Mouse (Mus musculus): Measurements from ENCODE around the gene 8030411F24Rik.
"Not testable (repeated sequence)": the region's sequence is repeated elsewhere in the genome, so short reads cannot be mapped to it uniquely, and the experiment has no call there.

8030411F24Rik gene

GRCm38 (mm10) chr2:148781709-148782108 is at the start of gene 8030411F24Rik:
8030411F24Rik (plus strand) TSS chr2:148782009.
- DNase-seq = no peak

DNA sequence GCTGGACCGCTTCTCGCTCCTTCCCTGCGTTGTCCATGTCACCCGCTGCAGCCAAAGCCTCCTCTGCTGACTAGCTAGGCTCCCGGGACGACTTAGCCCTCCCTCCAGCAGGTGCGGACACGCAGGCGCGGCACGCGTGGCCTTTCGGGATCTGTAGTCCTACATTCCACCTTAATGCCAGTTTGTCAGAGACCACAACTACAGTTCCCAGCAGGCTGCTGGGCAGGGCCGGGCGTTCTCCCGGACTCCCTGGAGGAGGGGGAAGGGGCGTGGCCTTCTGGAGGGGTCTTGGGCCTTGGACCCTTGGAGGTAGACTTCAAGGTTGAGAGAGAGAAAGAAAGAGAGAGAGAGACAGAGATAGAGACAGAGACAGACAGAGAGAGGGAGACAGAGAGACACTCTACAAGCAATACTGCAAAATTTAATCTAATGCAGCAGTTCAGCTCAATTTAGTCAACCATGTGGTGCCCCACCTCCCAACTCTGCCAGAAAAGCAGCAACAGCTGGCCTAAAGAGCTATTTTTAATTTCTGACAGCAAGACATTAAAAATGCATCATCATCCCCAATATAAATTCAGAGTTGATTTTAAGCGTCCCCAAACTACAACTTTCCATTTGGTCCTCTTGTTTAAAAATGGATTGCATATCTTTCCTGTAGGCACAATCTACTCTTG is 49.3 kb upstream of the 8030411F24Rik start, which contains the start of gene Napb:
Napb (minus strand) TSS at position 141 of the 674 bp plus-strand sequence.
- DNase-seq = peak; percentile 96

DNA sequence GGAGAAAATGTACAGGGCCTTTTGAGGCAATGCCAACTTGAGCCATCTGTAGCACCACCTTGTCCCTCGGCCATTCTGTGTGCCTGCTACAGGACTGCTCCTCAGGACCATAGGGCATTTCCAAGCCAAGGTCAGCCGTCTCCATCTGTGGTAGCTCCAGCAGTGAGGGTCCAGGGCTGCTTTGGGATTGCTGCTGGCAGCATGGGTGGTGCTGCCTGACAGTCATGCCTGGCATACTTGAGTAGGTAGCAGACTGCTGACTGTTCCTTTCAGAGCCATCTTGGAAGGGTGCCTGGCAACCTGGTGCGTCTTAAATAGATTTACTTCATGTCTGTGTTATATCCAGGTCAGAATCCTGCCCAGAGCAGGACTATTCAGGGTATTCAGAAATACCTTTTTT is 38.8 kb upstream of the 8030411F24Rik start:
- DNase-seq = no peak

GRCm38 (mm10) chr2:148743846-148744407 is 37.9 kb upstream of the 8030411F24Rik start:
- no peak for DNase-seq

DNA sequence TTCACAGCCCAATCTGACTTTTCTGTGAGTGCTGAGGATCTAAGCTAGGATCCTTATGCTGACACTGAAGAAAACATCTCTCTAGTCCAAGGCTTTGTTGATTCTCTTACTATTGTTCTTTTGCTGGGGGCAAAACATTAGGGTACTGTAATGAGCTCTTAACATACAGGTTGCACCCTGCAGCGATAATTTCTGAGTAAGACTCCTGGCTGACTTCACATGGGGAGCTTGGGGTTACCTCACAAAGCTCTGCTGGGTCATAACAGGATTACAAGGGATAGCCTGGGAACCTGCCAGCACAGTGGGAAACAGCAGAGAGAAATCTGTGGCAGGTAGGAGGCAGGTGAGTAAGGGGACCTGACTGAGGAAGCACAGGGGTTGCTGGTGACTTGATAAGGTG is 31.8 kb upstream of the 8030411F24Rik start, which contains the start of gene Cstl1:
Cstl1 (plus strand) TSS at position 301 of the 400 bp plus-strand sequence.
- DNase-seq = no peak

DNA sequence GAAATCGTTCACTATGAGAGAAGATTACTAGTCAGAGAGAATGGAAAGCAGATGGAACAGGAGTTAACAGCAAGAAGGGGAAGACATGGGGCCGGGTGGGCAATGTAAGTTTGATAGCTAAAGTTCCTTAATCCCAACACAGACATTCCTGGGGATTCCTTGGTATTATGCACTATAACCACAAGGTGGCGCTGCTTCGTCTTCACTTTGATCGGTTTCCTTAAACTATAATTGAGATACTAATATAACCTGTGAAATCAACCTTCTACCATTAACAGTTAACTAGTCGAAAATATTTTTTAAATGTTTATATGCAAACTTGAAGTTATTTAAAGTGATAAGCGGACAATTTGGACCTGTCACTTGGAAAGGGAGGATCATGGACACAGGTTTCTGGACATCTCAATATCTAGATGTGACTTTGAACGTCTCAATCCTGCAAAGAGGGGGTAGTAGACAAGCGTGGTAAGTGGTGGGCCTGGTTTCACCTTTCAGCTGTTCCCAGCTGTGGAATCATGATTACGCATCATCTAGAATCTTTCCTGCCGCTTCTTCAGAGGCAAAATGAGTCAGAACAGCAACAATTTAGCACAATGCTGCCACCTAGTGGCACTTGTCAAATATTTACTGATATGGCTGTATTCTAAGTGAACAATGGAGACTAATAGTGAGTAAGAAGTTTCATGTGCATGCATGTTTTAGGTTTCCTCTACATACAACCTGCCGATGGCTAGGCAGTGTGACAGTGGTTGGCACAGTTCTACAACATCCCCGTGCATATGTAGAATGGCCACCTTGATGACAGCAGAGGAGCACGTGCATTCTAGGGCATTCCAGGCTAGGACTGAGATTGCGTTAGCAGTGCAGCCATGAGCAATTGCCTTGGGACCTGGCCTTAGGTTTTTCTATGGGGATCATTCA is 29.7 kb upstream of the 8030411F24Rik start:
- peak; percentile 90 for DNase-seq

GRCm38 (mm10) chr2:148754310-148754846 is 27.4 kb upstream of the 8030411F24Rik start:
- DNase-seq = no peak

DNA sequence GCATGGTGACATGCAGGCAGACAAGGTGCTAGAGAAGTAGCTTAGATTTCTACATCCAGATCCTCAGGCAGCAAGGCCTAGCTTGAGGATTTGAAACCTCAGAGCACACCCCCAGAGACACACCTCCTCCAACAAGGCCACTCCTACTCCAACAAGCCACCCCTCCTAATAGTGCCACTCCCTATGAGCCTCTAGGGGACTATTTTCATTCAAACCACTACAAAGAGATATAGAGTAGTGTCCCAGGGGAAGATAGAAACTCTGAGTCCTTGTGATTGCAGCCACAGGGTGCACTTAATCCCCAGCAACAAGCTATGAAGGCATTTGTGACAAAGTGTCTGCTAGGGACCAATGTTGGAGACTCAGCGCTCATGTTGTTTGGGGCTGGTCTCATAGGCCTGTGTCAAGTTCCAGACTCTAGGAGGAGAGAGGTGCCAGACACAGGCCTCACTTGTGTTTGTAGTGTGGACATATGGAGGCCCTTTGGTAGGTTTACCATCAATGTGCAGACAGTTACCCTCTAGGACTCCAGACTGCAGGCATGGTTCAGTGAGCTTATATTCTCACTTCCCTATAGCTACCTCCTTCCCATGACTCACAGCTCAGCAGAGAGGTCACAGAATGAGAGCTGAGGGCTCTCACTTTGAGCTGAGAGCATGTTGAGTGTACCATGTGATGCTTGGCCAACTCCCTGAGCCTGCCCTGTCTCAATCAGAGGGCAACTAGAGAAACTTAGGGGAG is 18.0 kb upstream of the 8030411F24Rik start:
- DNase-seq = no peak

- not testable (repeated sequence) for DNase-seq
Observed at GRCm38 (mm10) chr2:148771397-148771796, 10.4 kb upstream of the 8030411F24Rik start, which contains the start of gene Cst11. Cst11 (minus strand) TSS chr2:148771497.

- no peak for DNase-seq
Observed at GRCm38 (mm10) chr2:148789142-148789541, 7.3 kb downstream of the 8030411F24Rik start, which contains the start of gene Cst12. Cst12 (plus strand) TSS chr2:148789361.

- DNase-seq = no peak
Observed at GRCm38 (mm10) chr2:148798485-148798884, 16.7 kb downstream of the 8030411F24Rik start, which contains the start of gene Cst8. Cst8 (plus strand) TSS chr2:148798785.

DNA sequence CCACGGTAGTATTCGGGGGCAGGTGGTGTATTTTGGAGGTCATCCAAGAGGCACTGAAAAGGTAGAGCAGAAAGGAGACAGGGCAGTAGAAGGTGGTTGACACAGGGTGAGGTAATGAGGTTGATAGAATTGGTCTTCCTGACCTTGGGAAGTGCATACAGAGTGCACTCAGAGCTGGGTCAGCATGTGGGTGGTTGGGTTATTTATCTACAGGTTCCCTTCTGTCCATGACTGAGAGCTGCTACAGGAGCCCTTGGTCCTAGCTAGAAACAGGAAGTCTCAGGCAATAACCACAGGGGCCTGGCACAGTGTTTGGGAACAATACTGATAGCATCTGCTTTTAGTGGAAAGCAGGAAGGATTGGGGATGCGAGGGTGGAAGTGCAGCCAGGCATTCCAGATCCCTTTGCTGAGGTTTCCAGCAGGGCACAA is 19.7 kb downstream of the 8030411F24Rik start:
- no peak for DNase-seq

DNA sequence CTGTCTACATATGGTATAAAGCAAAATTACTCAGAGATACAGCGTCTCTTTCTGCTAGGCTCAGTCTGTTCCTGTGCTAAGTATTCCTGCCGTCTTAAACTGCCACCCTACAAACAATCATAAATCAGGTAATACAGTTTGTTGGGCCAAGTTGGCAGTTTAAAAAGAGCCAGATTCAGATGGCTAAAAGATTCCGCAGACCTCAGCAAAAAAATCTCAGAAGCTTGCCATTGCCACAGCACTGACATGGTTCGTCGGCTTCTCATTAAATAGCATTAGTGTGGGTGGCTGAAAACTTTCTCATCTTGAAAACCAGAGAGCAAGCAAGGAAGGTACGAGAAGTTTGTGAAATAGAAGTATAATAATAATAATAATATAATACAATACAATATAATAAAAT is 24.9 kb downstream of the 8030411F24Rik start:
- peak; percentile 8 for DNase-seq

DNA sequence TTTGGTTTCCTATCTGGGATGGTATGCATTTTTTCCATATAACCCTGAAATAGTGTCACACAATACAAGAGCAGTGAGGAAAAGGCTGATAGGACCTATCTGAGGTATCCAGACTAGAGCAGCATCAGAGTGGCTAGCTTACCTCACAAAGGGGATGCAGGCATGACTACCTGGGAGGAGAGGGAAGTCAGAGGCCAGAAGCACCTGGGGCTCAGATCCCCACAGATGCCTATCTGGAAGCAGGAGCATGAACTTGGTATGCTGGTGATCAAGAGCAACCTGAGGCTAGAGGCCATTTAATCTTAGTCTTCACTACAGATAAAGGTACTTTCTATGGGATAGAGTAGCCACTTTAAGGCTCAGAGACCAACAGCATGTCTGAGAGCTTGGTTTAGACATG is 38.1 kb downstream of the 8030411F24Rik start, which contains the start of gene Cst13:
Cst13 (plus strand) TSS at position 173 of the 400 bp plus-strand sequence.
- no peak for DNase-seq

DNA sequence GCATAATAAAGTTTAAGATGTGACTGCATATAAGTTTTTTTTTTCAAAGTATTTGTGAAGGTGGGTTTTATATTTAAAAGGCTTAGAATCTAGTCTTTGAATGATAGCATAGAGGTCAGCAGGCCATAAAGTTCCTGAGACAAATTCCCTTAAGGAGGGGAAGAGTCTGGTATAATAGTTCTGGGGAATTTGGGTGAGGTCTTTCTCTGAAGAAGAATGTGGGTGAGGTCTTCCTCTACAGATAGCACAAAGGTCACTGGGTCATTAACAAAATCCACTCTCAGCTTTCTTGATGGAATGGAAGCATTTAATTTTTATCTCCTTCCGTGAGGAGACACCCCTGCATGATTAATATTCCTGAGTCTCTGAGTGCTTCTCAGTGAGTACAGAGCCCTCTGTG is 44.2 kb downstream of the 8030411F24Rik start:
- DNase-seq = no peak

- no peak for DNase-seq
Observed at GRCm38 (mm10) chr2:148834912-148835311, 53.1 kb downstream of the 8030411F24Rik start, which contains the start of gene Cst9. Cst9 (plus strand) TSS chr2:148835147.

Measured in embryo, embryonic 11 days (tissue).